Mouse (Mus musculus): ENCODE measurements around the gene Cela3a. TPM values are rescaled to one million over a fixed set of nuclear protein-coding genes. Genes with fewer than 3 reads are reported as not detected.
"Not testable (repeated sequence)": the region's sequence is repeated elsewhere in the genome, so short reads cannot be mapped to it uniquely, and the experiment has no call there.

Cela3a gene
- polyA plus RNA-seq, 1 experiment from 2014 or later = not detected

DNA sequence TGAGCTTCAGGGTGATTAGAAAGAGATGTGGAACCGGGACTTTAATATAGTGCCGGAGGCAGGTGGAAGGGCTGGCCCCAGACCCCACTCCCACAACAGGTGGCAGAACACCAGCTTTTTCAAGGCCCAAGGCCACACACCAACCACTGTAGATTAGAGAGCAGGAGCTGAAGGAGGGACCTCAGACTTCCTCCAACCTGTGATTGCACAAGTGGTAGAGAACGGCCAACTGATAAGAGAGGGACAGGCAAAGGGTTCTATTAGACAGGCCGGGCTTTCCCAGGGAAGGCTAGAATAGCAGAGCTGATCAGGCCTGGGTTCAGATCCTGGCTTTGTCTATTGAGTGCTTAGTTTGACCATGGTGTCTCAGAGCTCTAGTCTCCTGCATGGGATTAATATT is 20.9 kb upstream of the Cela3a start, which contains the start of gene Cela3b:
Cela3b (minus strand) TSS at position 39 of the 400 bp plus-strand sequence.
- no peak for DNase-seq (ENCODE audit: low spot score)
- H3K4me2 ChIP-seq (replicated peaks) = no peak within 1 kb of the TSS
- H3K4me1 ChIP-seq (replicated peaks; ENCODE audit: control insufficient read depth, insufficient read depth, low read length) = no peaks in the 10 kb centered on the region
- H3K4me3 ChIP-seq (replicated peaks; ENCODE audit: low read length) = no peak within 1 kb of the TSS
- WGBS = 98% methylated on average over 4 of the region's 4 CpGs
- no peak within 1 kb of the TSS for H3K27ac ChIP-seq
- no peaks in the 10 kb centered on the region for H3K27me3 ChIP-seq (ENCODE audit: control insufficient read depth, insufficient read depth, low read length)
- H3K9ac ChIP-seq = no peak within 1 kb of the TSS
- no peaks in the 10 kb centered on the region for H3K9me3 ChIP-seq (ENCODE audit: control insufficient read depth, low read length)
- ATAC-seq (ENCODE audit: low FRiP score) = no peak
- H3K36me3 ChIP-seq (replicated peaks; ENCODE audit: control insufficient read depth, insufficient read depth) = no peaks in the 10 kb centered on the region

DNA sequence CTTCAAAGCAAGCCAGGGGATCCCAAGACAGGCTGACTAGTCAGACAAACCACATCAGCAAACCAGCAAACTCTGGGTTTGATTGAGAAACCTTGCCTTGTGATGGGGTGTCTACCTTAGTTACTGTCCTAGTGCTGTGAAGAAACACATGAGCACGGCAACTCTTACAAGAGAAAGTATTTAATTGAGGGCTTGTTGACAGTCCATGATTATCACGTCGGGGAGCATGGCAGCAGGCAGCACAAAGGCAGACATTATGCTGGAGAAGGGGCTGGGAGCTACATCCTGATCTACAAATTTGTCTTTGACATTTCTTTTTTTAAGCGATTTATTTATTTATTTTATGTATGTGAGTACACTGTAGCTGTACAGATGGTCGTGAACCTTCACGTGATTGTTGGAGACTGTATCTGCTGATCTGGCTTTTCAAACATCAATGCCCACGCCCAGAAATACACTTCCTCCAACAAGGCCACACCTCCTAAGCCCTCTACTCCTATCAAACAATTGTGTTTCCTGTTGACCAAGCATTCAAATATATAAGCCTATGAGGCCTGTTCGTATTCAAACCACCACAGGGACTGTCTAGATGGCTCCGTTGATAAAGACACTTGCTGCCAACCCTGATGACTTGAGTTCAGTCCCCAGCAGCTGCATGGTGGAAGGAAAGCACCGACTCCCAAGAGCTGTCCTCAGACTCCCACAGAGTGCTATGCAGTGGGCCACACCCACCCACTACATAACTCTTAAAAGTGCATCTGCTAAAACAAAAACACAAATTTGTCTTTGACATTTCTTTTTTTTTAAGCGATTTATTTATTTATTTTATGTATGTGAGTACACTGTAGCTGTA is 8.3 kb upstream of the Cela3a start:
- Histone ChIP-seq H3K9me3 (ENCODE audit: control insufficient read depth, low read length) (no peaks in the 10 kb centered on the region), H3K4me1 (replicated peaks; ENCODE audit: control insufficient read depth, insufficient read depth, low read length) (no peaks in the 10 kb centered on the region), H3K27ac (no peak overlapping the region), H3K27me3 (ENCODE audit: control insufficient read depth, insufficient read depth, low read length) (no peaks in the 10 kb centered on the region), H3K4me3 (replicated peaks; ENCODE audit: low read length) (no peak overlapping the region), H3K36me3 (replicated peaks; ENCODE audit: control insufficient read depth, insufficient read depth) (no peaks in the 10 kb centered on the region), H3K4me2 (replicated peaks) (no peak overlapping the region), H3K9ac (no peak overlapping the region)
- ATAC-seq (ENCODE audit: low FRiP score) (no peak), DNase-seq (ENCODE audit: low spot score) (no peak)
- 81% methylated on average over 11 of the region's 11 CpGs for WGBS

DNA sequence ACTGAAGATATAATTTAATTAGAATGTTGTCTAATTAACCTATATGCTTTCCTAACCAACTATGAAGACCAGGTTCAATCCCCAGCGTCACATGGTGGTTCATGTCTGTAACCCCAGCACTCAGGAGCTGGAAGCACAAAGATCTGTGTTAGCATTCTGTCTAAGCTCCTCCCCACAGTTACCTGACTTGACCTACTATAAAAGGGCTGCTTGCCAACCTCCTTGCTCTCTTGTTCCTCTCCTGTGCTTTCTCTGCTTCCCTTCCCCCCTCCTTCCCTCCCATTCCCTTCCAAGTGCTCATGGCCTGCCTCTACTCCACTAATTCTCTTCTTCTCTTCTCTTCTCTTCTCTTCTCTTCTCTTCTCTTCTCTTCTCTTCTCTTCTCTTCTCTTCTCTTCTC is 5.3 kb upstream of the Cela3a start:
- 80% methylated on average over 1 of the region's 1 CpGs for whole genome bisulfite sequencing
- H3K4me3 ChIP-seq (replicated peaks; ENCODE audit: low read length) = no peak overlapping the region
- no peak overlapping the region for H3K27ac ChIP-seq
- no peaks in the 10 kb centered on the region for H3K4me1 ChIP-seq (replicated peaks; ENCODE audit: control insufficient read depth, insufficient read depth, low read length)
- H3K9ac ChIP-seq = no peak overlapping the region
- H3K4me2 ChIP-seq (replicated peaks) = no peak overlapping the region
- ATAC-seq (ENCODE audit: low FRiP score) (no peak), DNase-seq (ENCODE audit: low spot score) (no peak)
- H3K27me3 ChIP-seq (ENCODE audit: control insufficient read depth, insufficient read depth, low read length) = no peaks in the 10 kb centered on the region
- no peaks in the 10 kb centered on the region for H3K36me3 ChIP-seq (replicated peaks; ENCODE audit: control insufficient read depth, insufficient read depth)
- no peaks in the 10 kb centered on the region for H3K9me3 ChIP-seq (ENCODE audit: control insufficient read depth, low read length)

DNA sequence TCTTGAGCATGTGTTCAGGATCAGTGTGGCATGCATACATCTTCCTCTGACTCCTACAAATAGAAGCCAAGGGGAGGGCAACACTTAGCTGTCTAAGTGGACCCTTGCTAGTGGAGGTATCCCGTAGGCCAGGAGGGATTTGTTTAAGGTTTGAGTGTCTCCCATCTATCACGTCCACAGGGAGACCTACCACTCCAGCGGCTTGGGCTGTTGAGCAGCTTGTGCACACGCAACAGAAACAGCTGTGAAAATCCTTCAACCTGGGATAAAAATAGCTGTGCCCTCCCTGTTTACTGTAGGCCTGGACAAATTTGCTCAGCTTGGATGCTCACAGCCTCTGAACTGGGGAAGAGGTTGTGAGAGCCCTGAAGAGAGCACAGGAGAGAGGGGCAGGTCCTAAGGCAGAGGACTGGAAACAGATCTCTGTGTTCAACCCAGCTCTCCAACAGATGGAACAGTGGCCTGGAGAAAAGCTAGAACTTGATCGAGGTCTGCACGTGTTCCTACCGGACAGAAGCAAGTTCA is 2.7 kb upstream of the Cela3a start:
- H3K9me3 ChIP-seq (ENCODE audit: control insufficient read depth, low read length); H3K9ac ChIP-seq; H3K36me3 ChIP-seq (replicated peaks; ENCODE audit: control insufficient read depth, insufficient read depth); ATAC-seq (ENCODE audit: low FRiP score); H3K27me3 ChIP-seq (ENCODE audit: control insufficient read depth, insufficient read depth, low read length); H3K4me3 ChIP-seq (replicated peaks; ENCODE audit: low read length); H3K4me2 ChIP-seq (replicated peaks); H3K27ac ChIP-seq; H3K4me1 ChIP-seq (replicated peaks; ENCODE audit: control insufficient read depth, insufficient read depth, low read length); DNase-seq (ENCODE audit: low spot score): not testable (repeated sequence)
- WGBS = 94% methylated on average over 7 of the region's 7 CpGs

DNA sequence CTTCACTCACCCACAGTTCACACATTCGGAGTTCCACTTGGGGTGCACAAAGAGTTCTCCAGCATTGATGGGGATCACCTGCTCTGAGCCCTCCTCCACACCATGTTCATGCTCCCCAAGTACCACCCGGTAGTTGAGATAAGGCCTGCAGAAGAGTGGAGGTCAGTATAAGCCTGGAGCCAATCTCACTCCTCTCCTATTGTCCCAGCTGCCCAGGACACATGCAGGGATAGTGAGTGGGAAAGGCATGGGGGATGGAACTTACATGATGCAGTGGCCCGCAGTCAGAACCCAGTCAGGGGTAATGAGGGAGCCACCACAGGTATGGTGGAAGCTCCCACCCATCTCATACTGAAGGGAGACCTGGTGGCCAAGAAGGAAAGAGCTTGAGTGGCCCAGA is 4.0 kb downstream of the Cela3a start:
- no peak for DNase-seq (ENCODE audit: low spot score)
- 93% methylated on average over 3 of the region's 3 CpGs for WGBS
- Histone ChIP-seq H3K4me2 (replicated peaks) (no peak overlapping the region), H3K36me3 (replicated peaks; ENCODE audit: control insufficient read depth, insufficient read depth) (no peaks in the 10 kb centered on the region), H3K4me3 (replicated peaks; ENCODE audit: low read length) (no peak overlapping the region), H3K4me1 (replicated peaks; ENCODE audit: control insufficient read depth, insufficient read depth, low read length) (no peaks in the 10 kb centered on the region), H3K27me3 (ENCODE audit: control insufficient read depth, insufficient read depth, low read length) (no peaks in the 10 kb centered on the region), H3K27ac (no peak overlapping the region), H3K9me3 (ENCODE audit: control insufficient read depth, low read length) (no peaks in the 10 kb centered on the region), H3K9ac (no peak overlapping the region)
- no peak for ATAC-seq (ENCODE audit: low FRiP score)

DNA sequence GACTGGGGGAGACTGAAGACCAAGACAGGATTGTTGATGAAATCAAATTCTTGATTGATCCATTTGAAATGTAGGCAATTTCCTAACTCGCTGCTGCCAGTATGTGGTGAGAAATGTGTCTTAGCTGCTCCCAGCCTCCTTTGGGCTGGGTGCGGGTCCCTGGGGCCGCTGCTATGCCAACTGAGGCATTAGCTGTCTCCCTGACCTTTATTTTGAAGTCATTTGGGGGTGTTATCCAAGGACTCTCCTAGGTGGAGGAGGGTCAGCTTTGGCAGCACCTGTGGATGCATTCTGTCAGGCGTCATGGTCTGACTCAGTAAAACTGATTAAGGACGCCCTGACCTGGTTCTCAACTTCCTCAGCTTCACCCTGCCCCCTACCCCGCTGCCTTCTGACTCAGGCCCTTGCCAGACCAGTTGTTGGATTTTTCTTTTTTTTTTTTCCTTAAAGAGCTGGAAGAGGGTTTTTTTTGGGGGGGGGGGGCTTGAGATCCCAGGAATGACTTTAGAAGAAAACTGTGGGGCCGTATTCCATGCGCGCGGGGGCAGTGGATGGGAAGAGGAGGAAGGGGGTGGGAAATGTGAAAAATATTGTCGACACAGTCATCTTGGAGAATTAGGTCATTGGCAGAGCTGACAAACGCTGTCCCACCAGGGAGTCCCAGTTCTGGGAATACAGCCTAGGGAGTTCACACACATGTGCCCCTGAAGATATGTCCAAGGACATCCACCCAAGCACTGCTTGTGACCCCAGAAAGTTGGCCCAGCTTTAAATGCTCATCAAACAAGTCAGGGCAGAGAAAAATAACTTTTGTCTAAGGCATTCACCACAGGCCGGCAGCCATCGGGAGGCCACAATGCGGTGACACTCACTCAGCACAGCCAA is 12.7 kb downstream of the Cela3a start:
- ATAC-seq (ENCODE audit: low FRiP score) (no peak), DNase-seq (ENCODE audit: low spot score) (no peak)
- H3K36me3 ChIP-seq (replicated peaks; ENCODE audit: control insufficient read depth, insufficient read depth) = no peaks in the 10 kb centered on the region
- no peaks in the 10 kb centered on the region for H3K9me3 ChIP-seq (ENCODE audit: control insufficient read depth, low read length)
- H3K9ac ChIP-seq = no peak overlapping the region
- H3K4me2 ChIP-seq (replicated peaks) = no peak overlapping the region
- no peak overlapping the region for H3K27ac ChIP-seq
- 79% methylated on average over 15 of the region's 15 CpGs for WGBS
- H3K4me1 ChIP-seq (replicated peaks; ENCODE audit: control insufficient read depth, insufficient read depth, low read length) = no peaks in the 10 kb centered on the region
- no peaks in the 10 kb centered on the region for H3K27me3 ChIP-seq (ENCODE audit: control insufficient read depth, insufficient read depth, low read length)
- H3K4me3 ChIP-seq (replicated peaks; ENCODE audit: low read length) = no peak overlapping the region

- Histone ChIP-seq H3K4me3 (replicated peaks; ENCODE audit: low read length) (no peak overlapping the region), H3K36me3 (replicated peaks; ENCODE audit: control insufficient read depth, insufficient read depth) (no peaks in the 10 kb centered on the region), H3K9me3 (ENCODE audit: control insufficient read depth, low read length) (no peaks in the 10 kb centered on the region), H3K4me1 (replicated peaks; ENCODE audit: control insufficient read depth, insufficient read depth, low read length) (peaks cover 8% of the 10 kb centered on the region; the same call in 1 of the 2 replicates), H3K9ac (no peak overlapping the region), H3K4me2 (replicated peaks) (no peak overlapping the region), H3K27me3 (ENCODE audit: control insufficient read depth, insufficient read depth, low read length) (no peaks in the 10 kb centered on the region), H3K27ac (no peak overlapping the region)
- DNase-seq (ENCODE audit: low spot score) (no peak), ATAC-seq (ENCODE audit: low FRiP score) (no peak)
- WGBS = 77% methylated on average over 9 of the region's 9 CpGs
These were observed 16.0 kb downstream of the Cela3a start for GRCm38 (mm10) chr4:137393378-137394135.

GRCm38 (mm10) chr4:137392874-137393273 is 16.7 kb downstream of the Cela3a start:
- Histone ChIP-seq H3K9ac (no peak overlapping the region), H3K9me3 (ENCODE audit: control insufficient read depth, low read length) (no peaks in the 10 kb centered on the region), H3K27ac (no peak overlapping the region), H3K4me2 (replicated peaks) (no peak overlapping the region), H3K27me3 (ENCODE audit: control insufficient read depth, insufficient read depth, low read length) (no peaks in the 10 kb centered on the region), H3K36me3 (replicated peaks; ENCODE audit: control insufficient read depth, insufficient read depth) (no peaks in the 10 kb centered on the region), H3K4me1 (replicated peaks; ENCODE audit: control insufficient read depth, insufficient read depth, low read length) (peaks cover 8% of the 10 kb centered on the region; the same call in 1 of the 2 replicates), H3K4me3 (replicated peaks; ENCODE audit: low read length) (no peak overlapping the region)
- WGBS = 85% methylated on average over 9 of the region's 9 CpGs
- no peak for ATAC-seq (ENCODE audit: low FRiP score)
- DNase-seq (ENCODE audit: low spot score) = no peak
